Mouse (Mus musculus) A20 (cell line): Measurements from ENCODE around the gene As3mt.

Experiments
- DNase-seq: peaks from one replicate; pipeline ENCODE4 v3.0.0-alpha.2; 2011; ENCODE audit warnings: low read depth, low spot score

Gene As3mt

GRCm38 (mm10) chr19:46707296-46708151 lies at the start of gene As3mt:
Gene As3mt, plus strand, starts transcription at chr19:46707458.
- no peak for DNase-seq

- no peak for DNase-seq
Observed at GRCm38 (mm10) chr19:46658348-46658747, 48.9 kb upstream of the As3mt start.

- DNase-seq, result no peak
Observed at GRCm38 (mm10) chr19:46658851-46659250, 48.4 kb upstream of the As3mt start.

- no peak for DNase-seq
Observed at GRCm38 (mm10) chr19:46661511-46661910, 45.7 kb upstream of the As3mt start.

GRCm38 (mm10) chr19:46662214-46662613 lies 45.0 kb upstream of the As3mt start:
- no peak for DNase-seq

GRCm38 (mm10) chr19:46662784-46663183 lies 44.5 kb upstream of the As3mt start:
- no peak for DNase-seq

GRCm38 (mm10) chr19:46665474-46665873 lies 41.8 kb upstream of the As3mt start:
- no peak for DNase-seq

GRCm38 (mm10) chr19:46667300-46667699 lies 40.0 kb upstream of the As3mt start:
- no peak for DNase-seq

GRCm38 (mm10) chr19:46668263-46668662 lies 39.0 kb upstream of the As3mt start:
- no peak for DNase-seq

GRCm38 (mm10) chr19:46669802-46670201 lies 37.5 kb upstream of the As3mt start:
- DNase-seq, result no peak

GRCm38 (mm10) chr19:46670691-46671090 lies 36.6 kb upstream of the As3mt start:
- peak; percentile 66 for DNase-seq

- no peak for DNase-seq
Observed at GRCm38 (mm10) chr19:46672766-46673418, 34.4 kb upstream of the As3mt start, which contains the start of gene Cyp17a1. Gene Cyp17a1, minus strand, starts transcription at chr19:46673172.

GRCm38 (mm10) chr19:46675641-46676040 lies 31.6 kb upstream of the As3mt start:
- DNase-seq, result no peak

GRCm38 (mm10) chr19:46679720-46680383 lies 27.4 kb upstream of the As3mt start:
- no peak for DNase-seq

- peak; percentile 92 for DNase-seq
Observed at GRCm38 (mm10) chr19:46689460-46690372, 17.5 kb upstream of the As3mt start, which contains the start of gene Borcs7. Gene Borcs7, plus strand, starts transcription at chr19:46689906.

- DNase-seq, result no peak
Observed at GRCm38 (mm10) chr19:46690387-46690786, 16.9 kb upstream of the As3mt start.

- no peak for DNase-seq
Observed at GRCm38 (mm10) chr19:46691078-46691477, 16.2 kb upstream of the As3mt start.

- DNase-seq, result no peak
Observed at GRCm38 (mm10) chr19:46693146-46693545, 14.1 kb upstream of the As3mt start.

- DNase-seq, result no peak
Observed at GRCm38 (mm10) chr19:46696482-46696881, 10.8 kb upstream of the As3mt start.

- DNase-seq, result no peak
Observed at GRCm38 (mm10) chr19:46696943-46697342, 10.3 kb upstream of the As3mt start.

- peak; percentile 89 for DNase-seq
Observed at GRCm38 (mm10) chr19:46697840-46698517, 9.3 kb upstream of the As3mt start.
